Comparison of ENCODE assay signal across 8 mouse cellular contexts in the genomic region with DNA sequence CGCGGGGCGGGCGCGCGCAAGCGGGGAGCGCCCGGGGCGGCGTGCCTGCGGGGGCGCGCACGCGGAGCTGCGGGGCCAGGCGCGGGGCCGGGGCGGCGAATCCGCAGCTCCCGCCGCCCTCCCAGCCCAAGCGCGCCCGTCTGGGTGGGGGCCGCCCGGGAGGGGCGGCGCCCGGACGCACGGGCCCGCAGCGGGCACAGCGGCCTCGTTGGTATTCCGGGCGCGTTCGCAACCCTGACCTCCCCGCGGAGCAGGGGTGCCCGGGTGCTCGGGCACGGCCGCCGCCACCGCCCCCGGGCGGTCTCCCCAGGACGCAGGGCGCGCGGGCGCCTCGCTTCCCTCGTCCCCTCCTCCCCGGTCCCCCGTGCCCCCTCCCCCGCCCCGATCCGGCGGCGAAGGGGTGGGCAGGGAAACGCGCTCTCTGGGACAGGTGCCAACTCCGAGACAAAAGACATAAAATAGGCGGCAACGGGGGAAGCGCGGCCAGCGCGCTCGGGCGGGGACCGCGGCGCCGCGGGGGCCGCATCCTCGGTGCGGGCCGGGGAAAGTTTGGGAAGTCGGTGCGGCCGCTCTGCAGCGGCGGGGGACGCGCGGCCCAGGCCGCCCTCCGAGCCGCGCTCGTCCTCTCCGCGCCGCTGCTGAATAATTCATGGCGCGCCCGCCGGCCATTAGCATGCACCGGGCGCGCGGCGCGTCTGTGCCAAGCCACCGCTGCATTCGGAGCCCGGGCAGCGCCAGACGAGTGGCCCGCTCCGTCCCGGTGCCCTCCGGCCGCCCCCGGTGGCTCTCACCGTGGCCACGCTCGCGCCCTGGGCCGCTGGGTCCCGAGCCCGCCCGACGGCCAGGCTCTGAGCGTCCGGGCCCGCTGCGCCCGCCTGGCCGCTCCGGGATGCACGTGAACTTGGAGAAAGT.
A peak's percentile ranks its signal among the peaks of the same experiment; 100 is the strongest.
DNase-seq lines count a peak whose midpoint lies in the region; ATAC-seq lines count a peak whose summit lies in the region.

No protein-coding gene starts in this region.

- peaks cover 84% of the 10 kb centered on the region for H3K27me3 ChIP-seq in limb, embryonic 12.5 days
- peaks cover 38% of the 10 kb centered on the region for H3K27me3 ChIP-seq in midbrain, embryonic 14.5 days (ENCODE audit: control insufficient read depth, insufficient read depth, low read length)
- H3K27me3 ChIP-seq in stomach, embryonic 16.5 days (ENCODE audit: control insufficient read depth, insufficient read depth, low read length) = 0 out of 2 replicates have a peak, but pooled peaks cover 5% of the 10 kb centered on the region

- peak; percentile 25 for DNase-seq in CD4-positive, CD25-positive, alpha-beta regulatory T cell, adult 2 months (ENCODE audit: low read depth, low spot score)
- peak; percentile 83 to 94 for DNase-seq in cerebellum, postnatal 4 days (ENCODE audit: low spot score in 2 of 2)
- DNase-seq in heart, adult 11 months = peak; percentile 100
- peak; percentile 93 for DNase-seq in kidney, adult 18-20 months
- DNase-seq in midbrain, embryonic 14.5 days = peak; percentile 91

- no peak for ATAC-seq in CD4-positive, CD25-positive, alpha-beta regulatory T cell, adult 4 months
- peak; percentile 54; the same call in 1 of the 2 replicates for ATAC-seq in limb, embryonic 12.5 days (ENCODE audit: insufficient number of reproducible peaks, insufficient read depth, low FRiP score, low TSS enrichment, low read depth)
- ATAC-seq in midbrain, embryonic 14.5 days (ENCODE audit: low FRiP score, low TSS enrichment) = peak; percentile 79
- peak; percentile 81 for ATAC-seq in stomach, embryonic 16.5 days (ENCODE audit: insufficient read depth, low FRiP score)

- H3K36me3 ChIP-seq in limb, embryonic 12.5 days = peaks cover 6% of the 10 kb centered on the region; the same call in 1 of the 2 replicates
- H3K36me3 ChIP-seq in midbrain, embryonic 14.5 days (ENCODE audit: control insufficient read depth, insufficient read depth, low read length) = no peaks in the 10 kb centered on the region
- H3K36me3 ChIP-seq in stomach, embryonic 16.5 days (ENCODE audit: control insufficient read depth, insufficient read depth, low read length) = no peaks in the 10 kb centered on the region

- peaks cover 23% of the 10 kb centered on the region for H3K4me1 ChIP-seq in limb, embryonic 12.5 days (replicated peaks)
- peaks cover 30% of the 10 kb centered on the region for H3K4me1 ChIP-seq in midbrain, embryonic 14.5 days (ENCODE audit: control insufficient read depth, insufficient read depth, low read length)
- H3K4me1 ChIP-seq in stomach, embryonic 16.5 days (ENCODE audit: control insufficient read depth, insufficient read depth, low read length) = peaks cover 30% of the 10 kb centered on the region

- under 1% methylated on average over 102 of the region's 141 CpGs for WGBS in limb, embryonic 12.5 days
- under 1% methylated on average over 118 of the region's 141 CpGs for WGBS in midbrain, embryonic 14.5 days
- under 1% methylated on average over 114 of the region's 141 CpGs for WGBS in stomach, embryonic 16.5 days

- peak overlapping the region; percentile 80 for H3K4me3 ChIP-seq in limb, embryonic 12.5 days (replicated peaks)
- peak overlapping the region; percentile 82 for H3K4me3 ChIP-seq in midbrain, embryonic 14.5 days (replicated peaks; ENCODE audit: low read depth, low read length)
- peak overlapping the region; percentile 80 for H3K4me3 ChIP-seq in stomach, embryonic 16.5 days (replicated peaks; ENCODE audit: low read length)

- H3K27ac ChIP-seq in limb, embryonic 12.5 days = peak overlapping the region; percentile 77
- H3K27ac ChIP-seq in midbrain, embryonic 14.5 days (replicated peaks; ENCODE audit: low read depth, low read length) = peak overlapping the region; percentile 97
- peak overlapping the region; percentile 94 for H3K27ac ChIP-seq in stomach, embryonic 16.5 days (ENCODE audit: low read length)

- peak overlapping the region; percentile 93 for H3K9ac ChIP-seq in limb, embryonic 12.5 days (replicated peaks)
- H3K9ac ChIP-seq in midbrain, embryonic 14.5 days (replicated peaks; ENCODE audit: low read length) = peak overlapping the region; percentile 91
- H3K9ac ChIP-seq in stomach, embryonic 16.5 days (ENCODE audit: low read length) = peak overlapping the region; percentile 96

- peak overlapping the region; percentile 88 for H3K4me2 ChIP-seq in limb, embryonic 12.5 days
- peak overlapping the region; percentile 80 for H3K4me2 ChIP-seq in midbrain, embryonic 14.5 days (ENCODE audit: low read length)
- H3K4me2 ChIP-seq in stomach, embryonic 16.5 days (ENCODE audit: low read depth, low read length) = peak overlapping the region; percentile 77

- H3K9me3 ChIP-seq in limb, embryonic 12.5 days = no peaks in the 10 kb centered on the region
- H3K9me3 ChIP-seq in midbrain, embryonic 14.5 days (ENCODE audit: control insufficient read depth, low read length) = no peaks in the 10 kb centered on the region
- no peaks in the 10 kb centered on the region for H3K9me3 ChIP-seq in stomach, embryonic 16.5 days (replicated peaks; ENCODE audit: control insufficient read depth, low read length)

Comparison
In these comparisons a context has a peak if more than half of its experiments do, and no peak if none do; other contexts are left out.
1. DNase-seq: peak in every context shown above with its lines; median percentile 100 in heart, adult 11 months; 93 in kidney, adult 18-20 months; 91 in midbrain, embryonic 14.5 days; 88 in cerebellum, postnatal 4 days; 25 in CD4-positive, CD25-positive, alpha-beta regulatory T cell, adult 2 months.